Mouse (Mus musculus): Measurements from ENCODE around the gene Cnn2.

Gene Cnn2

DNA sequence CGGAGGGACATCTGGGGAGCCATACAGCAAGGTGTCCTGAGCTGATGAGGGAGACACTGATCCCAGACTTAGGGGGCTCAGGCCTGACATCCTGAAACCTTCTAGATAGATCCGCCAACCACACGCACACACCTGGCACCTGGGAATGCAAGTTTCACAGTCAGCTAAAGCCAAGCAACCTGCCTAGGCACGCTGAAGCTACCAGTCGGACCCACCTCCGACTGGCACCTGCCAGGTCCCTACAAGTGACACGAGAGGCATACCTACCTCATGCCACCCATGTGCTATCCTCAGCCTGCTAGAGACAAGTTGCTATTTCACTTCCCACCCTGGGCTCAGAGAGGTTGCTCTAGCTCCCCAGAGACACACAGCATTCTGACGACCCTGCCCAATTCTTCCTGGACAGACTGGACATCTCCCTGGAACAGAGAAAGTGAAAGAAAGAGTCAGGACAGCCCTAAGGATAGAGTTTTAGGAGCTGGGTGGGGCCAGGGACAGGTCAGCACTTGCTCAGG lies 945 bp downstream of the Cnn2 start:
- DNase-seq (ENCODE audit: low spot score in 2 of 2), result no peak

GRCm38 (mm10) chr10:79989870-79990269 lies 1.5 kb downstream of the Cnn2 start:
- no peak for DNase-seq (ENCODE audit: low spot score in 2 of 2)

- no peak for DNase-seq (ENCODE audit: low spot score in 2 of 2)
Measured at GRCm38 (mm10) chr10:79991099-79991498, 2.7 kb downstream of the Cnn2 start.

DNA sequence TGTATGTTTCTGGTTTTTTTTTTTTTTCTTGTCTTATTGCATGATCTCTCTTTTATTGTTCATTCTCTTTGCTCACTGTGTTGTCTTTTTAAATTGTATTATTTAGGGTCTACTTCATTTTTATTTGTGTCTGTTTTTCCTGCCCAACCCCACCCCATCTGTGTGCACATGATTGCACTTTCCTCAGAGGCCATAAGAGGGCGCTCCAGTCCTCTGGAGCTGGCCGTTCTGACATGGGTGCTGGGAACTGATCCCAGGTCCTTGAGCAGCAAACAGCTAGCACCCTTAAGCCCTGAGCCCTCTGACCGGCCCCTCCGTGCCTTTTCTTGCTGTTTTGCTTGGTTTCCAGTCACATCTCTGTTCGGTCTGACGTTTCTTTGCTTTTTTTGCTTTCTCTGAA lies 3.2 kb downstream of the Cnn2 start:
- DNase-seq (ENCODE audit: low spot score in 2 of 2), result no peak

DNA sequence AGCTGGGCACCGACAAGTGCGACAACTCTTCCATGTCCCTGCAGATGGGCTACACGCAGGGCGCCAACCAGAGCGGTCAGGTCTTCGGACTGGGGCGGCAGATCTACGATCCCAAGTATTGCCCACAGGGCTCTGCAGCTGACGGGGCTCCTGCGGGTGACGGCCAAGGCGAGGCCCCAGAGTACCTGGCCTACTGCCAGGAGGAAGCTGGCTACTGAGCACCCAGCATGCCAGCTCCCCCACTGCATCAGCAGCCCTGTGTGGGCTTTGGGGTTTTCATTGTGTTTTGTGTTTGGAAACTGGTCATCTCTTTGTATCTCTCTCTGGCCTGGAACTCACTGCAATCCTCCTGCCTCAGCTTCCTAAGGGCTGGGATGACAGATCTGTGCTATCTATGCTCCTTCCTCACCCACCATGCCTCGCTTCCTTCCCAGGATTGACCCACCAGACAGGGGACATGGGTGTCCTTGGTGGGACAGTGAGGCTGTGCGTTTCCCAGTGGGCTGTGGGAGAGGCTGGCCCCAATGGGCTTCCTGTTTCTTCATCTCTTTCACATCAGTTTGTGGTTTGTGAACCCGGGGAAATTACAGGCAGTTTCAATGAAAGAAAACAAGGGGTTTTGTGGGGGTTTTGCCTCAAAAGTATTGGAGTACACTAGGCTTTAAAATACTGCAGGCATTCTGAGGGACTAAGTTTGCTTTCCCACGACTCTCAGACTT lies 6.2 kb downstream of the Cnn2 start:
- peak; percentile 50 to 55 for DNase-seq (ENCODE audit: low spot score in 2 of 2)

DNA sequence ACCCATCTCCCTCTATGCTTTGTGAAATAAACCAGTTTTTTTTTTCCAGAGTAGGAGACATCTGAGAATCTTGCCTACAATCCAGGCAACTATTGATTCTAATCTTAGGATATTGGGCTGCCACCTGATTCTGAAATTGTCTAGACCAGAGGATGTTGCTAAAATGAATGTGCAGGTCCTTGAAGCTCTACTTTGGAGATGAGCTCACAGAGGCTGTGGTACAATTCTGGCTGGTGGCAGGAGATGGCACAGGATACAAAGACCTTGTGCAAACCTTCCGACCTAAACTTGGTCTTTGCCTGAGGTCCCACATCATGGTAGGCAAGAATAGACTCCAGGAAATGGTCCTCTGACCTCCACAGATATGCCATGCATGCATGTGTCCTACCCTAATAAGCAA lies 7.3 kb downstream of the Cnn2 start:
- DNase-seq (ENCODE audit: low spot score in 2 of 2), result no peak

GRCm38 (mm10) chr10:79996272-79997033 lies 8.1 kb downstream of the Cnn2 start, which contains the start of gene Abca7:
Gene Abca7 (plus strand): TSS chr10:79996494.
- peak; percentile 96 for DNase-seq (ENCODE audit: low spot score in 2 of 2)

- DNase-seq (ENCODE audit: low spot score in 2 of 2), result peak; percentile 67 to 78
Measured at GRCm38 (mm10) chr10:79997034-79997760, 8.8 kb downstream of the Cnn2 start.

- no peak for DNase-seq (ENCODE audit: low spot score in 2 of 2)
Measured at GRCm38 (mm10) chr10:79997819-79998218, 9.4 kb downstream of the Cnn2 start.

DNA sequence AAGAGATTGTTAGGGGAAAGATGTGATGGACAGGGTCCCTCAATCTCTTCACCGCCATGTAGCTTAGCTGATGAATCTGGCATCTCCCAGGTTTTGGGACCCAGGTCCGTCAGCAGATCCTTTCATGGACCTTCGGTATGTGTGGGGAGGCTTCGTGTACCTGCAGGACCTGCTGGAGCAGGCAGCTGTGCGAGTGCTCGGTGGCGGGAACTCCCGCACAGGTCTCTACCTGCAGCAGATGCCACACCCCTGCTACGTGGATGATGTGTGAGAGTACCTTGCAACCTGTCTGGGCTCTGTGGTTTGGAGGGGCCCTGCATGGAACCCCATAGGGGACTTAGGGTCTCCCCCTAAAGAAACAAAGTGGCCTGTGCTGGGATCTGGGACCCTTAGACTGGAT lies 13.6 kb downstream of the Cnn2 start:
- DNase-seq (ENCODE audit: low spot score in 2 of 2), result no peak

DNA sequence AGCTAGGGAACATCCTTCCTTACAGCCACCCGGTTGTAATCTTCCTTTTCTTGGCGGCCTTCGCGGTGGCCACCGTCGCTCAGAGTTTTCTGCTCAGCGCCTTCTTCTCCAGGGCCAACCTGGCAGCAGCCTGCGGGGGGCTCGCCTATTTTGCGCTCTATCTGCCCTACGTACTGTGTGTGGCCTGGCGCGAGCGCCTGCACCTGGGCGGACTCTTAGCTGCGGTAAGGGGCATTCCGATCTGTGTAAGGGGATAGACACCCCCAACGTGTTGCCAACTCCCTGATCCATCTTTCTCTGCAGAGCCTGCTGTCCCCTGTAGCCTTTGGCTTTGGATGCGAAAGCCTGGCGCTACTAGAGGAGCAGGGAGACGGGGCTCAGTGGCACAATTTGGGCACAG lies 14.4 kb downstream of the Cnn2 start:
- no peak for DNase-seq (ENCODE audit: low spot score in 2 of 2)

GRCm38 (mm10) chr10:80003374-80004232 lies 15.2 kb downstream of the Cnn2 start:
- DNase-seq (ENCODE audit: low spot score in 2 of 2), result no peak

DNA sequence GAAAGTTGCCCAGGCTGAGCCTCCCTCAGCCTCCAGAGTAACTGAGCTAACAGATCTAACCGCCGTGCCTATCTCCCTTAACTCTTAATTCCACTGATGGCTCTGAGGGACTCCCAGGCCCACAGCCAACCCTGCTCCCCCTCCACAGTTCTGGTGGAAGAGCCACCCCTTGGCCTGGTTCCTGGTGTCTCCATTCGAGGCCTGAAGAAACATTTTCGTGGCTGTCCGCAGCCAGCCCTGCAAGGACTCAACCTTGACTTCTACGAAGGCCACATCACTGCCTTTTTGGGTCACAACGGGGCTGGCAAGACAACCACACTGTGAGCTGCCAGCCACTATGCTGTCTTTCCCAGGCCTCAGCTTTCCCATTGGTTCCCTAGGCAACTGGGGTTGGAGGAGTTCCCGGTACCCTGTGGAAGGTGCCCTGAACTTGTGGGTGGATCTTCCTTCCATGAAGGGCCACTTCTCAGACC lies 15.9 kb downstream of the Cnn2 start:
- DNase-seq (ENCODE audit: low spot score in 2 of 2), result no peak

DNA sequence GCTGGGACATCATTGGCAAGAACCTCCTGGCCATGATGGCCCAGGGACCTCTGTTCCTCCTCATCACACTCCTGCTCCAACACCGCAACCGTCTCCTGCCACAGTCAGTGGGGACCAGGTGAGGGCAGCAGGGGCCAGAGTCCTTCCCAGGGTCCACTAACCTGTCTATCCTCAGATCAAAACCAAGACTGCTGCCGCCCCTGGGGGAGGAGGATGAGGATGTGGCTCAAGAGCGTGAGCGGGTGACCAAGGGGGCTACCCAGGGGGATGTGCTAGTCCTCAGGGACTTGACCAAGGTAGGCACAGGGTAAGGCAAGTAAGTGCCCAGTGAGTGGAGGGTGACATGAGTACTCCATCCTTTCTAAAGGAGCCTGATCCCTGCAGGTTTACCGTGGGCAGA lies 23.4 kb downstream of the Cnn2 start:
- DNase-seq (ENCODE audit: low spot score in 2 of 2), result no peak

- no peak for DNase-seq (ENCODE audit: low spot score in 2 of 2)
Measured at GRCm38 (mm10) chr10:80013609-80014008, 25.2 kb downstream of the Cnn2 start.

DNA sequence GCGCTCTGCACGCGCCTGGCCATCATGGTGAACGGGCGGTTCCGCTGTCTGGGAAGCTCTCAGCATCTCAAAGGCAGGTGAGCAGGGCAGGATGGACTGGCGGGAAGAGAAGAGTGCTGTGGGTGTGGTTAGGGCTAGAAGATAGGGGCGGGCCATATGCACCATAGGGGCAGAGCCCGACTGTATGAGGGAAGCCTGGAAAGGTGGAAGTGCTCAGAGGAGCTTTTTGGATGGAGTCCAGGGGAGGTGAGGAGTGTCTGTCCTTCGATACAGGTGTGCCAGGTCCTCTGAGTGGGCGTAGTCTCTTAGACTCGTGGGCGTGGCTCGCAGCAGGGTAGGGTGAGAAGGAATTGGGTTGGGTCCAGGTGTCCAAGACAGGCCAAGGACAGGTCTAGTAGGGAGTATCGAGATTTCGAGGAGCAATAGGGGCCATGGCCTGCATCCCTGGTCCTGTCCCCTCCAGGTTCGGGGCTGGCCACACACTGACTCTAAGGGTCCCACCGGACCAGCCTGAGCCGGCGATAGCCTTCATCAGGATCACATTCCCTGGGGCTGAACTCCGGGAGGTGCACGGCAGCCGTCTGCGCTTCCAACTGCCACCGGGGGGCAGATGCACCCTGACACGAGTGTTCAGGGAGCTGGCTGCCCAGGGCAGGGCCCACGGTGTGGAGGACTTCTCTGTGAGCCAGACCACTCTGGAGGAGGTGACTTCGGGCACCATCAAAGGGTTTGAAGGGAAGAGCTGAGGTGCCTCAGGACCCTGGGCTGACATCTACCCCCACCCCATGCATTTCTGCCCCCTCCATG lies 26.3 kb downstream of the Cnn2 start:
- DNase-seq (ENCODE audit: low spot score in 2 of 2), result no peak

GRCm38 (mm10) chr10:80015583-80015982 lies 27.2 kb downstream of the Cnn2 start:
- DNase-seq (ENCODE audit: low spot score in 2 of 2), result no peak

DNA sequence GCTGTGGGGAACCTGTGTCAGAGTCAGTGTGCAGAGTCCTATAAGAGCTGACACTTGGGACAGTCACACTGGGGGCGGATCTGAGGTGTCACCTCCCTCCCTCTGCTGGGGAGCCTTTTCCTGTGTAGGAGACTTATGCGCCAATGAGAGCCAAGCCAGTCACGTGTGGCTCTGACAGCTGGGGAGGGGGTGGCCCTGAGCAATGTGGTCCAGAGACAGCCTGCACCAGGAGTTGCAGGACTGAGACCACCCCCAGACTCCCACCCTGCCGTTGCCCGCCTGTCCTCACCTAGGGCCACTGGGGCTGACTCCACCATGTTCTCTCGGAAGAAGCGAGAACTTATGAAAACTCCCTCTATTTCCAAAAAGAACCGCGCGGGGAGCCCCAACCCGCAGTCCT lies 28.1 kb downstream of the Cnn2 start, which contains the start of gene Arhgap45:
TSS of gene Arhgap45 (plus strand) at position 143 of the 400 bp plus-strand sequence.
- peak; percentile 94 for DNase-seq (ENCODE audit: low spot score in 2 of 2)

DNA sequence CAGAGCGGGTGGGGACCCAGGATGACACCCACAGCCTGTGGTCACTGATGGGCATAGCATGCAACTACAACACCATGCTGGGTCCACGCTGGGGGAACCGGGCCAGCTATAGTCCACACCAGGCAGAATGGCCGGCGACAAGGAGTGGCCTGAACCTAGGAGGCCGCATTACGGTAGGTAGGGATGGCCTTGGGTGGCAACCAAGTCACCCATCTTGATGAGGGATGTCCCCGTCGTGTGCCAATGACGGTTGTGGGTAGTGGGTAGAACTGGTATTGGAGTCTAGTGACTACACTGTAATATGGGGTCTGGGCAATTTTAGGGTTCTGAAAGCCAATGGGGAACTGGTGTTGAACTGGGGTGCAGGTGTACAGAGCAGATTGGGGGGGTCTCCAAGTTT lies 28.5 kb downstream of the Cnn2 start:
- DNase-seq (ENCODE audit: low spot score in 2 of 2), result no peak

DNA sequence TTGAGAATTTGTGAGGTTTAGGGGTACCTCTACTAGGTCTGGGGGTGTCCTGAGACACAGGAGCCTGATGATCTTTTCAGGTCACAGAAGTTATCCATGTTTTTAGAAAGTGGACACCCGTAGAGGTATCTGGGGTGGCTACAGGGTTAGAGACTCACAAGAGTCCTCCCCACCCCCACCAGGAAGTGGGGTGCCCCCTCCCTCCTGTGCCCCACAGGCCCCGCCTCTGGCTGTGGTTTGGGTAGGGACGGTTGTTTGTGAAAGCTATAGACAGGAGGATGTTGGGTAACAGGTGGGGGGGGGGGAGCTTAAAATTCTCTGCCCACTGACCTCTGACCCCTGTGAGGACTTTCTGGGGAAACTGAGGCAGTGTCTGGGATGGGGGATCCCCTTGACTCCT lies 29.0 kb downstream of the Cnn2 start:
- peak; percentile 96 to 97 for DNase-seq (ENCODE audit: low spot score in 2 of 2)
